Mouse (Mus musculus) spleen, adult 2 months (tissue): ENCODE measurements around the gene Gm49373.

Experiments used
- CTCF ChIP-seq: fragments of 200-500 bp; IDR thresholded peaks from 2 replicates; pipeline ENCODE4 v1.5.1; 2011; ENCODE audit warnings: mild to moderate bottlenecking, inconsistent platforms; ENCODE audit not compliant: insufficient read depth, insufficient read length, insufficient replicate concordance; ENCODE audit errors: extremely low read depth
- POLR2A ChIP-seq: fragments of 200-500 bp; IDR thresholded peaks from 2 replicates; pipeline ENCODE4 v1.6.1; 2011; ENCODE audit warnings: low read depth, low read length, inconsistent platforms

DNA sequence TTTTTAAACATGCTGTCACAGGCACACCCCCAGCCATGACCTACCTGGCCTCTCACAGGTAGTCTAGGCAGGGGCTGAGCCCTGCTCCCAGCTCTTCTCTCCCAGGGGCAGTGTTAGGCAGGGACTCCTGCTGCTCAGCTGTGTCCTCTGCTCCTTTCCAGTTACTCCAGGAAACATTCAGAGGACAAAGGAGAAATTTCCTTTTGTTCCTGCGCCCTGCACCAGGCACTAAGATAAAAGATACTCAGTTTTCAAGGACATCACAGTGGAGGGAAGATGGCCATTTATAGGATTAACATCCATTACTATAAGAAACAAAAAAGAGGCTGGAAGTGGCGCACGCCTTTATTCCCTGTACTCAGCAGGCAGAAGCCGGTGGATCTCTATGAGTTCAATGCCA lies 23.1 kb upstream of the Gm49373 start:
- TF ChIP-seq CTCF (no peak), POLR2A (no peak)
